Mouse (Mus musculus) midbrain, embryonic 11.5 days (tissue): ENCODE measurements at regions not wholly inside any gene's neighbourhood (a gene's known extent, or its start where the extent isn't known, plus 50 kb on each side); places are given as distances from the start of the nearest gene placed in this dataset.
A peak's percentile ranks its signal among the peaks of the same experiment; 100 is the strongest.

Source experiments
- ATAC-seq: fragments of 200-750 bp; cut with Nextera tagmentation; 2 replicates; pipeline ENCODE4 v1.8.0; 2017; ENCODE audit warnings: moderate TSS enrichment, moderate library complexity; ENCODE audit not compliant: low FRiP score
- DNase-seq: peaks from one replicate; pipeline ENCODE4 v3.0.0; 2015; ENCODE audit warnings: low spot score; ENCODE audit errors: missing footprints
- H3K27ac ChIP-seq: fragments of 300-500 bp; sonication (generic); 2 replicates; pipeline ENCODE4 v1.5.1; 2014; ENCODE audit warnings: low read depth, low read length
- H3K27me3 ChIP-seq: fragments of 300-500 bp; sonication (generic); 2 replicates; pipeline ENCODE4 v1.6.1; 2014; ENCODE audit warnings: mild to moderate bottlenecking, low read length, moderate library complexity, mixed read lengths; ENCODE audit not compliant: control insufficient read depth, insufficient read depth
- H3K36me3 ChIP-seq: fragments of 300-500 bp; sonication (generic); 2 replicates; pipeline ENCODE4 v1.6.1; 2014; ENCODE audit warnings: mild to moderate bottlenecking, low read length, moderate library complexity, mixed read lengths; ENCODE audit not compliant: control insufficient read depth, insufficient read depth
- H3K4me1 ChIP-seq: fragments of 300-500 bp; sonication (generic); 2 replicates; pipeline ENCODE4 v1.6.1; 2014; ENCODE audit warnings: low read length; ENCODE audit not compliant: control insufficient read depth, insufficient read depth
- H3K4me2 ChIP-seq: fragments of 300-500 bp; sonication (generic); 2 replicates; pipeline ENCODE4 v1.6.1; 2014; ENCODE audit warnings: mild to moderate bottlenecking, moderate library complexity
- H3K4me3 ChIP-seq: fragments of 300-500 bp; sonication (generic); 2 replicates; pipeline ENCODE4 v1.5.1; 2014; ENCODE audit warnings: low read depth, low read length
- H3K9ac ChIP-seq: fragments of 300-500 bp; sonication (generic); 2 replicates; pipeline ENCODE4 v1.6.1; 2014; ENCODE audit warnings: low read length
- H3K9me3 ChIP-seq: fragments of 300-500 bp; sonication (generic); 2 replicates; pipeline ENCODE4 v1.6.1; 2016; ENCODE audit warnings: low read length; ENCODE audit not compliant: control insufficient read depth
- WGBS: fragments of 180-500 bp; shearing (Covaris S2); extraction: QIAGEN DNeasy Blood & Tissue Kit; methylation state at CpG from one replicate; pipeline ENCODE4 v1.1.7; 2014; 5-methylcytosine and 5-hydroxymethylcytosine counted together

- H3K27ac ChIP-seq, result no peak overlapping the region
- no peak overlapping the region for H3K9ac ChIP-seq
- no peak overlapping the region for H3K4me3 ChIP-seq
- peaks cover 5% of the 10 kb centered on the region; the same call in 1 of the 2 replicates for H3K4me1 ChIP-seq
- DNase-seq, result no peak
- no peaks in the 10 kb centered on the region for H3K9me3 ChIP-seq
- H3K36me3 ChIP-seq, result no peaks in the 10 kb centered on the region
- no peaks in the 10 kb centered on the region for H3K27me3 ChIP-seq
- ATAC-seq, result no peak
- H3K4me2 ChIP-seq, result no peak overlapping the region
- WGBS, result 84% methylated on average over 5 of the region's 5 CpGs
Observed at GRCm38 (mm10) chr13:97550172-97550571, 210.3 kb downstream of the Gm10260 start.

- Histone ChIP-seq H3K27ac (no peak overlapping the region), H3K9ac (no peak overlapping the region), H3K4me3 (no peak overlapping the region), H3K36me3 (no peaks in the 10 kb centered on the region), H3K4me1 (peaks cover 1% of the 10 kb centered on the region; the same call in 1 of the 2 replicates), H3K4me2 (no peak overlapping the region), H3K9me3 (no peaks in the 10 kb centered on the region), H3K27me3 (no peaks in the 10 kb centered on the region)
- ATAC-seq (no peak), DNase-seq (no peak)
- WGBS, result 95% methylated on average over 6 of the region's 6 CpGs
Observed at GRCm38 (mm10) chr13:97549384-97549783, 211.0 kb downstream of the Gm10260 start.

GRCm38 (mm10) chr13:97548527-97548977, 211.9 kb downstream of the Gm10260 start:
- Histone ChIP-seq H3K27ac (no peak overlapping the region), H3K36me3 (no peaks in the 10 kb centered on the region), H3K9me3 (no peaks in the 10 kb centered on the region), H3K4me1 (no peaks in the 10 kb centered on the region; the same call in 1 of the 2 replicates), H3K4me3 (no peak overlapping the region), H3K4me2 (no peak overlapping the region), H3K9ac (no peak overlapping the region), H3K27me3 (no peaks in the 10 kb centered on the region)
- DNase-seq, result no peak
- 56% methylated on average over 9 of the region's 9 CpGs for WGBS
- no peak for ATAC-seq

GRCm38 (mm10) chr13:97546936-97547335, 213.5 kb downstream of the Gm10260 start:
- H3K9me3 ChIP-seq, result no peaks in the 10 kb centered on the region
- no peak overlapping the region for H3K4me3 ChIP-seq
- H3K27ac ChIP-seq, result 0 out of 2 replicates have a peak overlapping the region, but pooled peaks have one; percentile 6
- H3K9ac ChIP-seq, result no peak overlapping the region
- H3K36me3 ChIP-seq, result no peaks in the 10 kb centered on the region
- no peak overlapping the region for H3K4me2 ChIP-seq
- 57% methylated on average over 5 of the region's 5 CpGs for WGBS
- H3K4me1 ChIP-seq, result no peaks in the 10 kb centered on the region; the same call in 1 of the 2 replicates
- DNase-seq (peak; percentile 86), ATAC-seq (no peak)
- no peaks in the 10 kb centered on the region for H3K27me3 ChIP-seq

GRCm38 (mm10) chr13:97545971-97546454, 214.4 kb downstream of the Gm10260 start:
- ATAC-seq, result no peak
- no peaks in the 10 kb centered on the region for H3K9me3 ChIP-seq
- H3K4me1 ChIP-seq, result no peaks in the 10 kb centered on the region; the same call in 1 of the 2 replicates
- WGBS, result 57% methylated on average over 9 of the region's 9 CpGs
- no peak overlapping the region for H3K4me2 ChIP-seq
- H3K36me3 ChIP-seq, result no peaks in the 10 kb centered on the region
- no peak overlapping the region for H3K27ac ChIP-seq
- H3K27me3 ChIP-seq, result no peaks in the 10 kb centered on the region
- no peak overlapping the region for H3K9ac ChIP-seq
- H3K4me3 ChIP-seq, result no peak overlapping the region
- no peak for DNase-seq

- WGBS, result 75% methylated on average over 9 of the region's 9 CpGs
- Histone ChIP-seq H3K4me3 (no peak overlapping the region), H3K4me1 (no peaks in the 10 kb centered on the region), H3K27me3 (no peaks in the 10 kb centered on the region), H3K9me3 (no peaks in the 10 kb centered on the region), H3K36me3 (no peaks in the 10 kb centered on the region), H3K9ac (no peak overlapping the region), H3K4me2 (no peak overlapping the region), H3K27ac (no peak overlapping the region)
- no peak for DNase-seq
- ATAC-seq, result no peak
Observed at GRCm38 (mm10) chr13:97539686-97540085, 220.7 kb downstream of the Gm10260 start.

GRCm38 (mm10) chr13:97538441-97538840, 222.0 kb downstream of the Gm10260 start:
- Histone ChIP-seq H3K9ac (no peak overlapping the region), H3K9me3 (no peaks in the 10 kb centered on the region), H3K4me3 (no peak overlapping the region), H3K4me2 (no peak overlapping the region), H3K4me1 (no peaks in the 10 kb centered on the region), H3K36me3 (no peaks in the 10 kb centered on the region), H3K27ac (no peak overlapping the region), H3K27me3 (no peaks in the 10 kb centered on the region)
- no peak for ATAC-seq
- DNase-seq, result peak; percentile 41
- 96% methylated on average over 7 of the region's 7 CpGs for WGBS

GRCm38 (mm10) chr13:97537686-97538085, 222.7 kb downstream of the Gm10260 start:
- ATAC-seq (no peak), DNase-seq (peak; percentile 75)
- H3K4me2 ChIP-seq, result no peak overlapping the region
- H3K4me1 ChIP-seq, result no peaks in the 10 kb centered on the region
- H3K27ac ChIP-seq, result no peak overlapping the region
- H3K27me3 ChIP-seq, result no peaks in the 10 kb centered on the region
- H3K9ac ChIP-seq, result no peak overlapping the region
- WGBS, result 80% methylated on average over 7 of the region's 7 CpGs
- no peak overlapping the region for H3K4me3 ChIP-seq
- no peaks in the 10 kb centered on the region for H3K9me3 ChIP-seq
- no peaks in the 10 kb centered on the region for H3K36me3 ChIP-seq

- Histone ChIP-seq H3K4me3 (no peak overlapping the region), H3K9me3 (no peaks in the 10 kb centered on the region), H3K4me1 (no peaks in the 10 kb centered on the region), H3K27me3 (no peaks in the 10 kb centered on the region), H3K9ac (no peak overlapping the region), H3K4me2 (no peak overlapping the region), H3K36me3 (no peaks in the 10 kb centered on the region), H3K27ac (no peak overlapping the region)
- WGBS, result 84% methylated on average over 11 of the region's 11 CpGs
- DNase-seq (peak; percentile 80), ATAC-seq (no peak)
Observed at GRCm38 (mm10) chr13:97537206-97537605, 223.2 kb downstream of the Gm10260 start.
